Comparison of ENCODE assay signal across 14 mouse cellular contexts in the genomic region with DNA sequence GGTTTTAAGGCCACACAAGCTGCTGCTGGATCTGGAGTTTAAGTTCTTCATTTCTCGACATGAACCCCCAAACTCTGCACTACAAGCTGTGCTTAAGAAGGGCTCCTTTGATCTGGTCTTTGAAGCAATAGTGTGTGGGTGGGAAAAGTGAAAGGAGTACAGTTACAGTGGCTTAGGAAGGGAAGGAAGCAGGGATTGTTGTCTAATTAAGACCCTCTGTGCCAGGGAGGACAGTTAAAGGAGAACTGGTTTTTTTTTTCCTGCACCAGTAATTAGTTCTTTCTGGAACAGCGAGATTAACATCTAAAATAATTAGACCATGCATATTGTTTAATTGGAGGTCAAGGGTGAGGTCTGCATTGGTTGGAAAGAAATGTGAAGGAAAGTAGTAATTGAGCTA. TPM values are rescaled to one million over a fixed set of nuclear protein-coding genes. Genes with fewer than 3 reads are reported as not detected.
A peak's percentile ranks its signal among the peaks of the same experiment; 100 is the strongest.
DNase-seq lines count a peak whose midpoint lies in the region; ATAC-seq and TF ChIP-seq lines count a peak whose summit lies in the region.
"Had no signal": no experiment of that assay in that cellular context is flagged by ENCODE, and none has a peak within 500 bp of the region (broad histone marks: within the 10 kb centered on the region; RNA-seq: fewer than 3 reads in every experiment).

No protein-coding gene starts in this region.

- TF ChIP-seq POLR2A in thymus, adult 2 months (IDR thresholded peaks at IDR 0.05; ENCODE audit: control insufficient read depth, extremely low read depth, insufficient read depth, low read length, poor library complexity): no peak

- H3K4me3 ChIP-seq in forebrain, embryonic 14.5 days (ENCODE audit: low read depth, low read length): no peak overlapping the region
- no peak overlapping the region for H3K4me3 ChIP-seq in forebrain, embryonic 12.5 days (replicated peaks)
- H3K4me3 ChIP-seq in thymus, adult 2 months (ENCODE audit: control insufficient read depth, insufficient read depth, low read length): no peak overlapping the region
- H3K4me3 ChIP-seq: intestine, embryonic 15.5 days had no signal

- H3K4me2 ChIP-seq in forebrain, embryonic 14.5 days (ENCODE audit: low read length): no peak overlapping the region
- no peak overlapping the region for H3K4me2 ChIP-seq in forebrain, embryonic 12.5 days
- H3K4me2 ChIP-seq: intestine, embryonic 15.5 days had no signal

- TF ChIP-seq CTCF in thymus, adult 2 months (IDR thresholded peaks at IDR 0.05; ENCODE audit: borderline replicate concordance, control insufficient read depth, extremely low read depth, insufficient read depth, low read length, poor library complexity): no peak

- H3K9me3 ChIP-seq in forebrain, embryonic 14.5 days (replicated peaks; ENCODE audit: control insufficient read depth, low read length): no peaks in the 10 kb centered on the region
- no peaks in the 10 kb centered on the region for H3K9me3 ChIP-seq in forebrain, embryonic 12.5 days
- H3K9me3 ChIP-seq: intestine, embryonic 15.5 days had no signal

- H3K27me3 ChIP-seq in forebrain, embryonic 14.5 days (replicated peaks; ENCODE audit: control insufficient read depth, insufficient read depth, low read length): no peaks in the 10 kb centered on the region
- H3K27me3 ChIP-seq in forebrain, embryonic 12.5 days: no peaks in the 10 kb centered on the region
- no peaks in the 10 kb centered on the region for H3K27me3 ChIP-seq in thymus, adult 2 months (ENCODE audit: control insufficient read depth, insufficient read depth, low read length)
- H3K27me3 ChIP-seq: intestine, embryonic 15.5 days had no signal

- WGBS in forebrain, embryonic 14.5 days: 5% methylated on average over 2 of the region's 2 CpGs
- WGBS in forebrain, embryonic 12.5 days: 21% methylated on average over 2 of the region's 2 CpGs
- WGBS in thymus, adult 2 months: 44% methylated on average over 2 of the region's 2 CpGs

- ATAC-seq in forebrain, embryonic 14.5 days: no peak
- ATAC-seq in forebrain, embryonic 12.5 days (ENCODE audit: low FRiP score): no peak
- ATAC-seq: intestine, embryonic 15.5 days had no signal

- no peak overlapping the region for H3K9ac ChIP-seq in forebrain, embryonic 14.5 days (ENCODE audit: low read length)
- H3K9ac ChIP-seq in forebrain, embryonic 12.5 days: no peak overlapping the region
- H3K9ac ChIP-seq: intestine, embryonic 15.5 days had no signal

- H3K4me1 ChIP-seq in forebrain, embryonic 14.5 days (ENCODE audit: control insufficient read depth, insufficient read depth, low read length): peaks cover 11% of the 10 kb centered on the region; the same call in 1 of the 2 replicates
- peaks cover 34% of the 10 kb centered on the region for H3K4me1 ChIP-seq in forebrain, embryonic 12.5 days
- peaks cover 9% of the 10 kb centered on the region for H3K4me1 ChIP-seq in thymus, adult 2 months (replicated peaks; ENCODE audit: control insufficient read depth, insufficient read depth, low read length)

- no peak overlapping the region for H3K27ac ChIP-seq in forebrain, embryonic 14.5 days (ENCODE audit: low read depth, low read length)
- no peak overlapping the region for H3K27ac ChIP-seq in forebrain, embryonic 12.5 days
- H3K27ac ChIP-seq in thymus, adult 2 months (ENCODE audit: control insufficient read depth, insufficient read depth, low read length): no peak overlapping the region
- H3K27ac ChIP-seq: intestine, embryonic 15.5 days; macrophage had no signal

- peaks cover 20% of the 10 kb centered on the region for H3K36me3 ChIP-seq in forebrain, embryonic 14.5 days (ENCODE audit: control insufficient read depth, insufficient read depth, low read length)
- peaks cover 34% of the 10 kb centered on the region; the same call in 1 of the 2 replicates for H3K36me3 ChIP-seq in forebrain, embryonic 12.5 days (replicated peaks)
- peaks cover 12% of the 10 kb centered on the region; the same call in 1 of the 2 replicates for H3K36me3 ChIP-seq in thymus, adult 2 months (ENCODE audit: control insufficient read depth, insufficient read depth, low read length)

- DNase-seq in forebrain, embryonic 14.5 days (ENCODE audit: low spot score): peak; percentile 27
- peak; percentile 12 for DNase-seq in thymus, adult 2 months
- no peak for DNase-seq in thymus, postnatal 10 days (ENCODE audit: low spot score in 2 of 2)
- peak; percentile 30 for DNase-seq in induced T-regulatory cell, adult 2 months (ENCODE audit: low read depth)
- peak; percentile 3 for DNase-seq in retina, postnatal 7 days (ENCODE audit: low read depth, low spot score)
- no peak for DNase-seq in frontal cortex, adult 2 months (ENCODE audit: extremely low spot score in 1 of 2, low spot score in 1 of 2)
- no peak for DNase-seq in cerebellum, postnatal 10 days
- DNase-seq: cerebellum, postnatal 25 days; gastrocnemius, postnatal 14 days; heart, postnatal 10 days; layer of hippocampus, adult 9-11 months had no signal

RNA-seq across cellular contexts. Expression of a gene that starts 11.2 kb away (rescaled TPM):
- 33.1 and 41.1 TPM in 2 replicates for polyA plus RNA-seq in forebrain, embryonic 14.5 days (2014; fragmentation: Nextera tagmentation; extraction: Ambion mirVana)
- 75.3 and 76.5 TPM in 2 replicates for polyA plus RNA-seq in forebrain, embryonic 12.5 days (2016; fragmentation: Nextera tagmentation; extraction: Ambion mirVana)
- 84.5 and 89.7 TPM in 2 replicates for polyA plus RNA-seq in thymus, adult 2 months (2012; rRNA removed)
- 60.2 and 60.7 TPM in 2 replicates for polyA plus RNA-seq in frontal cortex, adult 2 months (2012; rRNA removed)

Comparison
In these comparisons a context has a peak if more than half of its experiments do, and no peak if none do; other contexts are left out.
1. DNase-seq: peak in forebrain, embryonic 14.5 days (single experiment), thymus, adult 2 months (single experiment), induced T-regulatory cell, adult 2 months (single experiment) and retina, postnatal 7 days (single experiment); none in thymus, postnatal 10 days (0 of 2), frontal cortex, adult 2 months (0 of 2) and cerebellum, postnatal 10 days (0 of 2).